Mouse (Mus musculus) retina, adult 2 months (tissue): ENCODE results near the gene A930004D18Rik.

Experiments
- DNase-seq: peaks from one replicate; pipeline ENCODE4 v3.0.0-alpha.2; 2012; ENCODE audit warnings: low read depth, low spot score

A930004D18Rik gene

DNA sequence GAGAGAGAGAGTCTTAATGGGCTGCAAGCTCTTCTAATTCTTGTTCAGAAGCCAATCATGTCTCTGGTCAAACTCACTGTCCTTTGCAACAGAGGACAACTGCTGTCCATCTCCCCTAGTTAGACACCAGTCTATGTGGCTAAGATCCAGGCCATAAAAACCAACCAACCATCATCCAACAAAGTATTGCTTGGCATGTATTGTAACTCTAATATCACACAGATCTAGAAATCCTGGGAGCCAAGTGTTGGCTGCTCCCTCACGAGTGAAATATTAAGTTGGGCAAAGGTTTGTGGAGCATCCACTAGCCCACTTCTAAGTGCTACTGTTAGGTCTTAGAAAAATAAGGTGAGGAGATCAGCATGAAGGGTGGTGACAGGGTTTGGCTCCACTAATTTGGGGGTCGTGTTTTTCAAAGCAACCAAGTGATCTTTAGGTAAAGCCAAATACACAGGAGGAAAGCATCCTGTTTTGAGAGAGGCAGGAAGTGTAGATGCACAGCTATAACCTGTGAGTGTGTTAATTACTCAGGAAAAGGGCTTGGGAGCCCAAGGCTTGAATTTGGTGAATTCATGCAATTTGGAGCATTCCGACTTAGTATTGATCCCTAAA, 710 bp upstream of the A930004D18Rik start:
- no peak for DNase-seq

DNA sequence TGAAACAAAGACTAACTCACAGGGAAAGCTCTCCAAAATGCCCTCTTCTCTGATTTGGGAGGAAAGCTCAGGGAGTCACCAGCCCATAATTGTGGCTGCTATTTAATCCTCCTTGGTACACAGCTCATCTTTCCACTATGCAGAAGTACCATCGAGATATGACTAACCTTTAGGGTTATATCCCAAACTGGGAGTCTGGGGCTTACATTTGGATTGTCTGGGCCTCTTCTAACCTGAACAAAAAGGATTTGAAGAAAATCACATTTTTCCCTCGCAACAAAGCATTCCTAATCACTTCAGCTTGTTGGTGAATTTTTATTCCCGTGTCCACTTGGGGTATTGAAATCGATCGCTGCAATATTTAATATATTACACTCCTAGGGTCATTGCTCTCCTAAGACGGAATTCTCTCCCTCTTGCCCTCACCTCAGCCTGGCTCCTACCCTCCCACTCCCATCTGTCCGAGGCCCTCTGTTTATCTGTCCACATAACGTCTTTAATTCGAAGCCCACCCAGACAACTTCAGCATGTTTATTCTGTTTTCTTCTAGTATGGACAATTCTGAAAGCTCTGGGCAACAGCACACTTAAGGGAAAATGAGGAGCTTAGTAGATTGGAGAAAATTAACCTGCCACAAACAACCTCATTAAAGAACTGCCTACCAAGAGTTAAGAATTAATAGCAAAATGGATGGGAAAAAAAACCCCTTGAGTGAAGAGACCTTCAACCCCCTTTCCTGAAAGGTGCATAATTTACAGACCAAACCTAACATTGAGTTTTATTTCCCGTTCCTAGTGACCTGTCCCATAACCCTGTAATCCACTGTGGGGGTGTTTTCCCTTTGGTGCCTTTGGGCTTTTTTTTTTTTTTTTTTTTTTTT, 2.9 kb downstream of the A930004D18Rik start:
- no peak for DNase-seq

DNA sequence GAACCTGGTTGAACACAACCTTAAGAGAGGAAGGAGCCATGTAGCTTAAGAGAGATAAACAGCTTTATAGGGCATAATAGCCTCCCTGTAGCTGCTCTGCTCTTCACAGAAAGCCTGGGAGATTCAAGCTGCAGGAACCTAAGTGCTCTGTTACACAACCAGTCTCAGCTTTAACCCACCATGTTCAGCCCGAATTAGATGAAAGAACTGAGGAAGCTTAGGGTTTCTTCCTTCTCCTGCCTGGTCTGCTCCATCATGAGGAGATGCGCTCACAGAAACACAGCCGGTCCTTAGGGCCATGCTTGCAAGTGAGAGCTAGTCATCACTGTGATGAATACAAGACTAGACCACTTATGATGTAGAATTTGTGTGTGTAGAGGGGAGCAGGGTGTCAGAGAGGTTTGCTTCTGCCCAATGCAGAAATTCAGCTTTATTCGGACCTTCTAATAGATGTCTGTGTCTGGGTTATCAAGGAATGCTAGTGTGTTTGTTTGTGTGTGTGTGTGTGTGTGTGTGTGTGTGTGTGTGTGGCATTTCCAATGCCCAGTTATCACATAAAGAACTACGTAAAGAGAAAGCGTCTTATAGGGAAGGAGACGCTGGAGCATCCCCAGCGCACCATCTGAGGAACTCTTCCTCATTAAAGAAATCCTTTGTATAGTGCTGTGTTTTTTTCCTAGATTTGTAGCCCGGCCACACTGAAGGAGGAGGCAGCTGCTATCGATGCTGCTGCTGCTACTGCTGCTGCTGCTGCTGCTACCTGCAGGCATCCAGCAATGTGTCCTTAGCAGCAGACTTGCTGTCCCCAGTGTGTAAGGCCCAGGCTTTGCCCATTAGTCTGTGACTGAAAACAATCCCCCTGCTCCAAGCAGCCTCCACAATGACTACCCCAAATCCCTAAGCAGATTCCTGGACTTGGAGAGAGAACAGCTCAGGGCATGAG, 4.1 kb downstream of the A930004D18Rik start:
- no peak for DNase-seq

DNA sequence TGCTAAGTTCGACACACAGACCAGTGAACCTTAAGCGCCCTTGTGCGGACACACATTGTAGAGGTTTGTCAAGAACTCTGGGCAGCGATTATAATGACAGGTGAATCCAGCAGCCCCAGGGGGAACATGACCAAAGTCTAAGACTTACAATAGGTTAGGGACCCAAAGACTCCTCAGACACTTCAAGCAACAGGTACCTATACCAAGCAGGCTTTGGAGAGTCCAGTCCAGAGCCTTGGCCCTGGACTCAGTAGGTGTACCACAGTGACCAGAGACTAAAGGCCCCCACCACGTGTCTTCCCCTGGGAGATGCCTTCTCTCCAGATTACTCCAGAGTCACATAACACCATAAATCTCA, 5.0 kb downstream of the A930004D18Rik start:
- no peak for DNase-seq

DNA sequence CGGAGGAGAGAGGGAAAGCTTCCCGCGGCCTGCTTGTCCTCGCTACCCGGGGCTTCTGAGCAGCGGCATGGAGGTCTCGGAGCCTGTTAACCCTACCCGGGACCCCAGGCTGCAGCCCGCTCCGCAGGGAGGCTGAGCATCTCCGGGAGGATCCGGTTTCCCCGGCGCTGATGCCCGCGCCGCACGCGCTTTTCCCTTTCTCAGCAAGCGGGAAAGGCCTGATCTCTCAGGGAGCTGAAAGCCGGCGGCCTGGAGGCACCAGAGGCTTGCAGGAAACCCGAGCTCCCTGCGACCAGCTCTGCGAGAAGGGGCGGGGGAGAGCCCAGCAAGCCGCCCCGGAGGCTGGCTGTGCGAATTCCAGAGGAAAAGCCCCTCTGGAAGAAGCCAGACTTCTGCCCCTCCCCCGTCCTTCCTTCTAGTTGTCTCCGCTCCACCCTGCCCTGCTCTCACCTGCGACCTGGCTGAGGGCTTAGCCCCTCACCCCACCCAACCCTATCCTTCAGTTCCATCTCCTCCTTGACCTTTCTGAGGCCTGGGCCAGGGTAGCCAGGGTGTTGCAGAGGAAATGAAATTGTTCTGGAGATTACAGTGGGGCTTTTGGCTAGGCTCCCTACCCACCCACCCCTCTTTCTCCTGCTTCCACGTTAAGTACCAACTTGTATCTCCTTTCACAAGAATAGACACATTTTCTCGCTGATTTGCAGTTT, 5.6 kb downstream of the A930004D18Rik start:
- DNase-seq, result no peak

DNA sequence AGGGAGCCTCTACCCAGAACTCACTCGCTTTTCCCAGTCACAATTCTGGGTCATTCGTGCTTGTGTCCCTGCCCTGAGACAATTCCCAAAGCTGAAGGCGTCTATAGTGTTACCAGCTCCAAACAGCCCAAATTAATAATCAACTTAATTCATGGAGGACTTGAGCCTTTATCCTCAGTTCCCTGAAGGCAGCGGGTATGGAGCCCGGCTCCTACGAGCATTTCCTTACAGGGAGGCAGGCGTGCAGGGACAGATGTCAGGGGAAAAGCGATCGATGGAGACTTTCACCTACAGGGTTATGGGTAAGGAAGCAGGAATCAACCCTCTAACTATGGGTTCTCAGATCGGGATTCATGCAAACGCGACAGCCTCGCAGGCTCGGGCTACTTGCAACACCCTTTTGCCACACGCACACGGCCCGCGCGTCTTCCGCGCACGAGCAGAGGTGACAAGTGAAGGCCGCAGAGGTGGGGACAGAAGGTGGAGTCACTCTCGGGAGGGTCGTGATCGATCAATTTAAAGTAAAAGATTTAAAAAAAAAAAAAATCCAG, 6.2 kb downstream of the A930004D18Rik start:
- DNase-seq, result no peak

DNA sequence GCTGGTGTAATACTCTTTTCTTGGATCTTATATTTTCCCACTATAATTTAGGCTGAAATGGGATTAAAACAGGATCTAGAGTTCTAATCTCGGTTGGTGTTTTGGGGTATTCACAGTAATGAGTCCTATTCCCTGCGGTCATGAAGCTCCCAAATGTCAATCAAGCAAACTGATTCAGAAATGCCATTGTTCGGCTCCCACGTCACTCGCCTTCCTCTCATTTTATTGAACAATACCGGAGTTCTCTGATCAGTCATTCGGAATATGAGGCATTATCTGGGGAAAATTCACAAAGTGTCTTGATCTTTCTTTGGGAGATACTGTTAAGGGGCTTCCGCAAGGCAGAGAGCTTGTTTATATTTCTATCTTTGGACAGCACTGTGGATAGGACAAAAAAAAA, 7.0 kb downstream of the A930004D18Rik start:
- DNase-seq, result no peak

DNA sequence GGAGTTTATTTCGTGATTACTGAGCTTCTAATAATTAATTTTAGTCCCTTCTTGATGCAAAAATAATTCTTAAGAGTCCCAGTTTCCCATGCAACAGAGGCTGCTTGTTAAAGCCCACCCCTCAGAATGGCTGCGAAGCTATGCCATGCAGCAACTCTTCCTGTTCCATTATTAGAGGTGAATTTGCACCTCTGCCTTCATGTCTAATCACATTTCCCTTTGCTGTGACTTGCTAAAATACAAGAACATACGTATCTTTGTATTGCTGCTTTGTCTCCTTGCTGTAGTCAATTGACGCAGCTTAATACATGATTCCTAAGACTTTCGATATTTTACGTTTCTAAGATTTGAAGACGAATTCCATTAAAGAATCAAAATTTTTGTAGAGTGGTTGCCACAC, 7.9 kb downstream of the A930004D18Rik start:
- no peak for DNase-seq

DNA sequence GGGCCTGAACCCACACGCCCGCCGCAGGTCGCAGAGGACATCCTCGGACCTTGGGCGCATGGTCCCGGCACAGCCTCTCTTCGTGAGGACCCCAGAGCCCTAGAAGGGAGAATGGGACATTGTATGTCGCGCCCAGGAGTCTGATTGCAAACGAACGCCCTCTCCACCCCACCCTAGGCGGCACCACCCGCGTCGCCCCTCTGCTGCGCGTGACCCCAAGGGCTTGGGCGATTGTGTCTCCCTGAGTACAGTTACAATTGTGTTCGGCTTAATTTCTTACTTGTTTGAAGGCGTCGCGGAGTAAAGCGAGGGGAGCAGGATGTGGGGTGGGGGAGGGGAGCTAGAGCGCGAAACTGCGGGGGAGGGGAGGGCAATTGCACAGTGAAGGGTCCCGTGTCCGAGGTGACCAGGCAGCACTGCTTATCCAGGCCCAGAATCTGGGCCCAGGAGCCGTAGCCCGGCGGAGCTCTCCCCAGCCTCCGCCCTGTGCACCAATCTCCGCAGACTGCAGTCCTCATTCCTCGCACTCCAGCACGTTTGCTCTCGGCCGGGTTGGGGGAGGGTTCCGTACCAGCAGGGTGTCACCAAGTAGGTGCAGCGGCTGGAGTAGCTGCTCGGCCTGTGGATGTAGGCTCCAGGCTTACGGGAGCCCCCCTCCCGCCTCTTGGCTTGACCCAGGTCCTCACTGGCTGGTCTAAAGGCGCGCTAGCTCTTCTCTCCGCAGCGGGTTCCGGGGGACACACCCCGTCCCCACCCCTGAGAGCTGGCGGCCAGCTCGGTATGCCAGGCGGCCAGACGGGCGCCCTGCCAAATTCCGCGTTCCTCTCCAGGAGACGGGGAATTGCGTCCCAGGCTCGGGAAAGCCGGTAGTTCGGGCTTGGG, 9.2 kb downstream of the A930004D18Rik start:
- no peak for DNase-seq

DNA sequence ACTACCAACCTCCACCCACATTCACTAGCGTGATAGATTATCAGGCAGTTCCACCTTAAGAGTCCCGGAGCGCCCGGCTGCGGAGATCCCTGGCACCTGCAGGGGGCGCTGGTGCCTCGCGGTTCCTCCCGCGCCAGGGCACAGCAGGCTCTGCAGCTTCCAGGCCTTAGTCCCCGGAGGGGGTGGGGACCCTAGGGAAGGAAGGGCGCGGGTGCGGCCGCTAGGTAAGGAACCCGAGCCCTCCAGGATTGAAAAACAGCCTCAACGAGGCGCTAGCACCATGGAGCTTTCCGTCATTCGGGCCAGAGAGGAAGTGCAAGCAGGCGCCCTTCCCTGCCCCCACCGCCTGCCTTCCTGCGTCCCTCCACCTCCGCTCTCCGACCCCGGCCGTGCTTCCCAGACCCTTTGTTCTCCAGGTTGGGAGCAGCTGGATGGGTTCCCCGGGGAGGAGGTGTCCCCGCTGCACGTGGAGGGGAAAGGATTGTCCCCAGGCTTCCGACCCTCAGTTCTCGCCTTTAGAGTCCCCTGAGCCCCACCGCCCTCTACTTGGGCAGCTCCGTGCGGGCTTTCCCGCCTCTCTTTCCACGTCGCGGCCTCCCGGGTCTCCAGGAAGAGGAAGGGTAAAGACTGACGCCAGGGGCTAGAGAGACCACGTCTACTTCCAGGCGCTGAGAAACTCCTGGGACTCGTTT, 9.9 kb downstream of the A930004D18Rik start:
- DNase-seq, result peak; percentile 85

DNA sequence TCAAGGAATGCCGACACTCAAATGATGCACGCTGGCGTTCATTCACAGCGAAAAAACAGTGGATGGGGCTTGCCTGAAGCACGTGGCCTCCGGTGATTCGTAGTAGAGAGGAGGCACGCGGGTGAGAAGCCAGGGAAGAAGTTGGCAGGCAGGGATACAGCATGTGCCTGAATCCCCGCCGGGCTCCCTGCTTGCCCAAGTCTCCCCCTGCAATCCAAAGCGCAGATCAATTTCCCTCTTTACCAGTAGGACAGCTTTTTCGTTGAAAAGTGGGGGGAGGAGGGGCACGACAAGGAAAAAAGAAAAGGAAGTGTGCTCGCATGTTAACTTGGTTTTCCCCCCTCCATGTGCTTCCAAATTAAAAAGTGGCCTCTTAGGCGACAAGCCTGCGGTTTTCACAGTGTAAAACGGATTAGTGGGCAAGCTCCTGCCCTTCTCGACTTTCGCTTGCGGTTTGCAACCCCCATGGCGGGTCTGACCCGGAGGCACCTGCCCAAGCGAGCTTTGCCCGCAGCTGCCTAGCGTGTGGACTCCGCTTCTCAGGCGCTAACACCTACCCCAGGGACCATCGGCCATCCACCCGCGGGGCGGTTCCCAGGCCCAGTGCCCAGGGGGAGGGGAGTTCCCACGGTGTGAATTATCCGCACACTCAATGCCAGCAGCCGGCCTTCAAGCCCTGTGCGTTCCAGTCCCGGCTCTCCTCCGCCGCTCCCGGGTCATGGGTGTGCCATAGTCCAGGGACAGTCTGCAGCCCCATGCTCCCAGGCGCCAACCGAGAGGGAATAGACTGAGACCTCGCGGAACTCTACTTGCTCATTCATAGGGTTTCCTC, 11.2 kb downstream of the A930004D18Rik start:
- no peak for DNase-seq

DNA sequence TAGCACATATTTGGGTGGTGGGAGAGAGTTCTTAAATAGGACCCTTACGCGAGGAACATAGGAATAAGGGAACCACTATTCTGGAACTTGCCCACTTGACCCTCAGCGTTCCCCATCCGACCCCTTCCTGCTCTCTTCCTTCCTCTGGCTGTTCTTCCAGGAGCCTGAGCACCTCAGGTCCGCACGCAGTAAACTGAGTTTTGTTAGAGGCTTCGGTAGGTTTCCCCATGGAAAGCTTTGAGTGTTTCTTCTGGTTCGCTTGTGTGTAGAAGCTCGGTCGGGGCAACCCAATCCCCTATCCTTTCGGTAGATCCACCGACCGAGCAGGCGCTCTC, 11.8 kb downstream of the A930004D18Rik start:
- no peak for DNase-seq

DNA sequence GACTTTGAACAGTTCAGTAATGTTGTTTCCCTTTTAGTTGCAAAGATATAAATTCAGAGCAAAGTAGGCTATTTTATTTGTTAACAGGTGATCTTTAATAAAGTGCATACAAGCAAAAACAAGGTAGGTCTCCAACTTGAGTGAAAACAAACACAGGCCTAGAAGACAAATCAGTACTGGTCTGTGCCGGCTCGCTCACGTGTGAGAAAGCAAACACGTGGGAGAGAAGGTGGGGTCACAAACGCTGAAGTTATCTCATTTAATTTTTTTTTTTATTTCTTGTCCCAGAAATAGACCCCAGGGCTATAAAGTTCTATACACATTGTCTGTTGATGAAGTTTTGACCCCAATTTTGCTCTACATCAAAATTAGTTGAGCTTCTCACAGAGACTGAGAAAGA, 12.4 kb downstream of the A930004D18Rik start:
- no peak for DNase-seq

DNA sequence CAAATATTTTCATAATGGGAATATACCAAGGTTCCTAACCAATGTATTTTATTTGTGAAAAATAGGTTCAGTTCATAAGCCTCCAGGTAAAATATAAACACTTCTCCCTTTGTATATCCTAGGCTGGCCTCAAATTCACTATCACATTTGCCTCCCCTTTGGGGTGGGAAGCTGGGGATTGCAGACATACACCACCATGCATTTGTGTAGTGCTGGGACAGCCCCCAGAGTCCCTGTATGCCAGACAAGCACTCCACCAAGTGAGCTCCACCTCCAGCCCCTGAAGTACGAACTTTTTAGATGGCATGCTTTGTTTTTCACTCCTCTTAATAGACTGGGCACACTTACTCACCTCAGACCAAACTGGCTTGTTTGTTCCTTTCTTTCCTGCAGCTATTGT, 14.7 kb downstream of the A930004D18Rik start:
- DNase-seq, result no peak

DNA sequence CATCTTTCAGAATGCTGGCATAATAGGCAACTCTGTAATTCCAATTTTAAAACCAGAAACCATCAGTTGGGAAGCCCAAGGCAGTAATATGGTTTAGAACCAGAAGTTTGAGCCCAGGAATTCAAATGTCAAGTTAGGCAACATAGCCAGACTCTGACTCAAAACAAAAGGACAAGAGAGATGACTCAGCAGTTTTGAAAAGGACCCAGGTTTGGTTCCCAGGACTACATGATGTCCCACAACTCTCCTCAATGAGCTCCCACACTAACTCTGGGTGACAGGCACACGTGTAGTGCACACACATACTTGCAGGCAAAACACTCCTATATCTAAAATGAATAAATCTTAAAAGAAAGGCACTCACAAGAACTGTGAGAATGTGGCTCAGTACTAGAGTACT, 18.4 kb downstream of the A930004D18Rik start:
- DNase-seq, result no peak

DNA sequence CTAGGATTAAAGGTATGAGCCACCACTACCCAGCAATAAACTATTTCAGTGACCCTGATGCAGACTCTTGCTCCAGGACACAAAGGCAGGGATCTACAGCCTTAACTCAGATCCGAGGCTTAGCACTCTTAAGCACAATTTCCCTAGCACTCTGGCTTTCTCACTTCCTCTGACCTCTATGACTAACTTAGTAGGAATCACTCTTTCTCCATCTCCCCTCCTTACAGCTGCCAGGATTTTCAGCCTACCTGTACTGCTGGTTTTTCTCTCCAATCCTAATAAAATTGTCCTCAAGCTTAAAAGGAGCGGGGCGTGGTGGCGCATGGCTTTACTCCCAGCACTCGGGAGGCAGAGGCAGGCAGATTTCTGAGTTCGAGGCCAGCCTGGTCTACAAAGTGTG, 20.2 kb downstream of the A930004D18Rik start:
- no peak for DNase-seq

DNA sequence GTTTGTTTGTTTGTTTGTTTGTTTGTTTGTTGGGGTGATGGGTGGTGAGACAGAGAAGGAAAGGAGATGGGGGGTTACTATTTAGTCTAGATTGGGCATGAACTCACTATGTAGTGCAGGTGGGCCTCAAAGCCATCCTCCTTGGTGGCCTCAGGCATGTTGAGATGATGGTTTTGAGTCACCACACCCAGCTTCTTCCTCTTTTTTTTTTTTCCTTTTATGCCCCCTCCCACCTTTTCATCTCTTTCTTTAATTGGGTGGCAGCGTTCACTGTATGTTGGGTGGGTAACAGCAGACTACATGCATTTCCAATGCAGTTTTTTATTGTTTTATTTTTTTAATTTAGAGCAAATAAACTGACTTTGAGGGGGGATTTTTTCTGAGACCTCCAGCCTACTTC, 20.9 kb downstream of the A930004D18Rik start:
- DNase-seq, result no peak

DNA sequence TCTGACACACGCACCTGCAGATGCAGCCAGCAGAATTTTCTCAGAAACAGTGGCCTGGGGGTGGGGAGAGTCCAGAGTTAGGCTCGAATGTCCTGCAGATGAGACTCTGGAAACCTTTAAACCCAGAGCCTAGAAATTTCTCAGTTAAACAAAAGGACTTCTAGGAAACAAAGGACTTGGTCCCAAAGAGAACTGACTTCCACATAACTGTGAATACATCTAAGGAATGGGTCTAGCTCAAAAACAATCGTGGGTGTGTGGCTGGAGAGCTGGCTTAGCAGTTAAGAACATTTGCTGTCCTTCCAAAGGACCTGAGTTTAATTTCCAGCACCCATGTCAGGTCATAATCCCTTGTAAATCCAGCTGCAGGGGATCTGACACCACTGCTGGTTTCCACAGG, 22.0 kb downstream of the A930004D18Rik start:
- no peak for DNase-seq

DNA sequence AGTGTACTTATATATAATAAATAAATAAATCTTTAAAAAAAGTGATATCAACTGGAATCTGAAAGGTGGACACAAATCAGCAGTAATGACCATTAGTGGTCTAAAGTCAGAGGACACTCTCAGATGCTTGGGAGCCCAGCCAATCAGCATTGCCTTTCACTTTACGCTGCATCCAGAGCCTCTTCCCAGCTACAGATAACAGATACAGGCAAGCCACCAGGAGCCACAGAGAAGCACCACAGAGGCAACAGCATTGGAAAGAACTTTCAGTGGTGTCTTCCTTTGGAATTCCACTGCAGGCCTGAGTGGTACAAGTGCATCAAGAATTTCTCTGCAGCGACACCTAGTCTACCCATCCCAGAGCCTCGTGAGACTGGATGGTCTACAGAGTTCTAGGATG, 24.7 kb downstream of the A930004D18Rik start:
- DNase-seq, result no peak
